Mouse (Mus musculus) bone marrow, adult 2 months (tissue): ENCODE results near the gene Letmd1. TPM values are rescaled to one million over a fixed set of nuclear protein-coding genes. Genes with fewer than 3 reads are reported as not detected.

Experiments
- H3K27ac ChIP-seq: fragments of 200-500 bp; 2 replicates; pipeline ENCODE4 v1.5.1; 2012; ENCODE audit warnings: low read depth, mild to moderate bottlenecking, control low read depth, inconsistent platforms, low read length; ENCODE audit not compliant: control insufficient read depth, poor library complexity, insufficient read depth
- H3K4me1 ChIP-seq: fragments of 200-500 bp; 2 replicates; pipeline ENCODE4 v1.6.1; 2011; ENCODE audit warnings: low read length; ENCODE audit not compliant: control insufficient read depth, insufficient read depth
- H3K4me3 ChIP-seq: fragments of 200-500 bp; replicated peaks from 2 replicates; pipeline ENCODE3; 2011; ENCODE audit warnings: mild to moderate bottlenecking, low read depth, low read length, control low read depth; ENCODE audit not compliant: control insufficient read depth
- CTCF ChIP-seq: fragments of 200-500 bp; IDR thresholded peaks from 2 replicates; pipeline ENCODE4 v1.5.1; 2011; ENCODE audit warnings: low read length, control low read depth; ENCODE audit not compliant: control insufficient read depth, insufficient read depth
- POLR2A ChIP-seq: fragments of 200-500 bp; IDR thresholded peaks from 2 replicates; pipeline ENCODE4 v1.6.1; 2011; ENCODE audit warnings: low read depth, mild to moderate bottlenecking, control low read depth, low read length, borderline replicate concordance; ENCODE audit not compliant: control insufficient read depth
- WGBS: fragments of 180-500 bp; shearing (Covaris S2); methylation state at CpG from one replicate; pipeline ENCODE4 v1.1.7; 2018; 5-methylcytosine and 5-hydroxymethylcytosine counted together
- polyA plus RNA-seq: library from polyadenylated mRNA; stranded (reverse); fragments of >200 nt; gene quantifications from 2 replicates; pipeline ENCODE4 v1.2.4, GENCODE M21; 2011; ENCODE audit warnings: low replicate concordance; ENCODE audit not compliant: missing spikeins, insufficient read depth, insufficient read length

Letmd1 gene
- polyA plus RNA-seq, 1 experiment, result 19.1 TPM

DNA sequence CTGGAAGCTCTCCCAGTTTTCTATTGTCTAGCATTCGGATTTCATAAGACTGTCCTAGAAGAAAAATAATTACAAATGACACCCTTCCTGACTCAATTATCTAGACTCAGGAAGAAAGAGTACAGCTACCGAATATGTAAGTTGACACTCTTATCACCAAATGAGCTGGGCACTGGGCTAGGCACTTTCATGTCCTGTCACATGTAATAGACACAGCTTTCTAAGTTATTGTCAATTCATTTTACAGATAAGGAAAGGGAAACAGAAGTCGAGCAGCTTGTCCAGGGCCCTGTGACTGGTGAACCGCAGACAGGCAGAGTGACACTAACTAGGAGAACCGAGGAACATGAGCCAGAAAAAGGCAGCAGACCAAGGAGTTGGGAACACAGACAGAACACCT lies 59.1 kb downstream of the Letmd1 start:
- Histone ChIP-seq H3K4me1 (no peaks in the 10 kb centered on the region), H3K27ac (no peak overlapping the region), H3K4me3 (no peak overlapping the region)
- TF ChIP-seq CTCF, result no peak
- no peak for TF ChIP-seq POLR2A
- 70% methylated on average over 5 of the region's 5 CpGs for WGBS

Other genes starting within 250 kb of the Letmd1 start
- 36.5 and 58.0 TPM in 2 replicates for gene Atf1, start 241.2 kb upstream of the Letmd1 start, polyA plus RNA-seq
- not detected in 2 replicates for gene Tmprss12, start 188.2 kb upstream of the Letmd1 start, polyA plus RNA-seq
- 29.4 and 34.3 TPM in 2 replicates for gene Mettl7a1, start 164.9 kb upstream of the Letmd1 start, polyA plus RNA-seq
- not detected in 2 replicates for gene Mettl7a3, start 134.1 kb upstream of the Letmd1 start, polyA plus RNA-seq
- not detected in 2 replicates for gene Methig1, start 115.9 kb upstream of the Letmd1 start, polyA plus RNA-seq
- gene Mettl7a2, start 115.8 kb upstream of the Letmd1 start, polyA plus RNA-seq, result not detected in 2 replicates
- not detected in 2 replicates for gene Higd1c, start 104.5 kb upstream of the Letmd1 start, polyA plus RNA-seq
- not detected in 2 replicates for gene Gm5475, start 46.9 kb upstream of the Letmd1 start, polyA plus RNA-seq
- 27.7 and 30.7 TPM in 2 replicates for gene Slc11a2, start 44.0 kb upstream of the Letmd1 start, polyA plus RNA-seq
- gene Csrnp2, start 26.5 kb downstream of the Letmd1 start, polyA plus RNA-seq, result 0.43 and 3.0 TPM in 2 replicates
- 9.5 and 11.8 TPM in 2 replicates for gene Tfcp2, start 83.0 kb downstream of the Letmd1 start, polyA plus RNA-seq
- gene Pou6f1, start 131.0 kb downstream of the Letmd1 start, polyA plus RNA-seq, result 5.9 and 7.7 TPM in 2 replicates
- gene Dazap2, start 146.3 kb downstream of the Letmd1 start, polyA plus RNA-seq, result 121 and 138 TPM in 2 replicates
- gene Smagp, start 167.9 kb downstream of the Letmd1 start, polyA plus RNA-seq, result 7.3 and 8.7 TPM in 2 replicates
- gene Bin2, start 200.5 kb downstream of the Letmd1 start, polyA plus RNA-seq, result 72.6 and 139 TPM in 2 replicates
- 55.3 and 57.2 TPM in 2 replicates for gene Cela1, start 218.9 kb downstream of the Letmd1 start, polyA plus RNA-seq